Mouse (Mus musculus): Measurements from ENCODE around the gene Lmx1b. TPM values are rescaled to one million over a fixed set of nuclear protein-coding genes. Genes with fewer than 3 reads are reported as not detected.

The Lmx1b gene
- polyA plus RNA-seq, 1 experiment from 2014 or later: not detected

GRCm38 (mm10) chr2:33542696-33543428 is 97.4 kb downstream of the Lmx1b start:
- TF ChIP-seq EP300 (IDR thresholded peaks at IDR 0.05): no peak
- peak; percentile 78 for TF ChIP-seq CTCF (IDR thresholded peaks at IDR 0.05)
- H3K27me3 ChIP-seq (replicated peaks; ENCODE audit: insufficient read depth, low read length): peaks cover 24% of the 10 kb centered on the region
- no peak overlapping the region for H3K4me3 ChIP-seq (ENCODE audit: low read depth, low read length)
- DNase-seq (ENCODE audit: low spot score): peak; percentile 61
- no peaks in the 10 kb centered on the region for H3K9me3 ChIP-seq (ENCODE audit: low read length)
- ATAC-seq: no peak
- WGBS: 6% methylated on average over 11 of the region's 11 CpGs
- no peak overlapping the region for H3K9ac ChIP-seq (replicated peaks; ENCODE audit: low read depth)
- no peak overlapping the region for H3K4me2 ChIP-seq (replicated peaks; ENCODE audit: low read depth, low read length)
- no peaks in the 10 kb centered on the region for H3K36me3 ChIP-seq (ENCODE audit: insufficient read depth, low read length)
- H3K4me1 ChIP-seq (ENCODE audit: insufficient read depth, low read depth, low read length): peaks cover 7% of the 10 kb centered on the region; the same call in 1 of the 2 replicates
- no peak overlapping the region for H3K27ac ChIP-seq (ENCODE audit: low read length)

- no peaks in the 10 kb centered on the region for H3K9me3 ChIP-seq (ENCODE audit: low read length)
- 70% methylated on average over 5 of the region's 5 CpGs for WGBS
- no peak for DNase-seq (ENCODE audit: low spot score)
These were observed 114.8 kb downstream of the Lmx1b start for GRCm38 (mm10) chr2:33525274-33526055.

GRCm38 (mm10) chr2:33515856-33516255 is 124.5 kb downstream of the Lmx1b start:
- no peak for ATAC-seq
- H3K9me3 ChIP-seq (ENCODE audit: low read length): no peaks in the 10 kb centered on the region
- H3K4me2 ChIP-seq (replicated peaks; ENCODE audit: low read depth, low read length): no peak overlapping the region
- H3K4me3 ChIP-seq (ENCODE audit: low read depth, low read length): no peak overlapping the region
- WGBS: 66% methylated on average over 19 of the region's 19 CpGs
- no peak for TF ChIP-seq CTCF (IDR thresholded peaks at IDR 0.05)
- TF ChIP-seq EP300 (IDR thresholded peaks at IDR 0.05): no peak
- no peak overlapping the region for H3K27ac ChIP-seq (ENCODE audit: low read length)
- no peak overlapping the region for H3K9ac ChIP-seq (replicated peaks; ENCODE audit: low read depth)
- H3K4me1 ChIP-seq (ENCODE audit: insufficient read depth, low read depth, low read length): no peaks in the 10 kb centered on the region
- no peak for DNase-seq (ENCODE audit: low spot score)
- H3K27me3 ChIP-seq (replicated peaks; ENCODE audit: insufficient read depth, low read length): no peaks in the 10 kb centered on the region
- no peaks in the 10 kb centered on the region for H3K36me3 ChIP-seq (ENCODE audit: insufficient read depth, low read length)

More at GRCm38 (mm10) chr2:33525274-33526055, 114.8 kb downstream of the Lmx1b start:
- Histone ChIP-seq H3K4me2 (replicated peaks; ENCODE audit: low read depth, low read length) (no peak overlapping the region), H3K36me3 (ENCODE audit: insufficient read depth, low read length) (no peaks in the 10 kb centered on the region), H3K27ac (ENCODE audit: low read length) (no peak overlapping the region), H3K9ac (replicated peaks; ENCODE audit: low read depth) (no peak overlapping the region), H3K4me1 (ENCODE audit: insufficient read depth, low read depth, low read length) (no peaks in the 10 kb centered on the region), H3K4me3 (ENCODE audit: low read depth, low read length) (no peak overlapping the region), H3K27me3 (replicated peaks; ENCODE audit: insufficient read depth, low read length) (no peaks in the 10 kb centered on the region)
- ATAC-seq: no peak
- TF ChIP-seq CTCF (IDR thresholded peaks at IDR 0.05) (no peak), EP300 (IDR thresholded peaks at IDR 0.05) (no peak)

- ATAC-seq (no peak), DNase-seq (ENCODE audit: low spot score) (no peak)
- no peak overlapping the region for H3K27ac ChIP-seq (ENCODE audit: low read length)
- no peak for TF ChIP-seq EP300 (IDR thresholded peaks at IDR 0.05)
- TF ChIP-seq CTCF (IDR thresholded peaks at IDR 0.05): no peak
- 82% methylated on average over 8 of the region's 8 CpGs for WGBS
- no peaks in the 10 kb centered on the region for H3K4me1 ChIP-seq (ENCODE audit: insufficient read depth, low read depth, low read length)
- H3K9ac ChIP-seq (replicated peaks; ENCODE audit: low read depth): no peak overlapping the region
- H3K4me2 ChIP-seq (replicated peaks; ENCODE audit: low read depth, low read length): no peak overlapping the region
- H3K4me3 ChIP-seq (ENCODE audit: low read depth, low read length): no peak overlapping the region
- H3K9me3 ChIP-seq (ENCODE audit: low read length): no peaks in the 10 kb centered on the region
- H3K36me3 ChIP-seq (ENCODE audit: insufficient read depth, low read length): no peaks in the 10 kb centered on the region
- no peaks in the 10 kb centered on the region for H3K27me3 ChIP-seq (replicated peaks; ENCODE audit: insufficient read depth, low read length)
These were observed 124.9 kb downstream of the Lmx1b start for GRCm38 (mm10) chr2:33515431-33515830.

Other genes starting within 250 kb of the Lmx1b start
- gene Zbtb34, start 209.2 kb downstream of the Lmx1b start, polyA plus RNA-seq (2015; fragmentation: Nextera tagmentation; extraction: Ambion mirVana): 4.5 and 4.9 TPM in 2 replicates
- gene Zbtb43, start 172.0 kb downstream of the Lmx1b start, polyA plus RNA-seq (2015; fragmentation: Nextera tagmentation; extraction: Ambion mirVana): 11.4 and 12.0 TPM in 2 replicates
- 21.3 and 24.5 TPM in 2 replicates for gene Mvb12b, start 247.4 kb upstream of the Lmx1b start, polyA plus RNA-seq (2015; fragmentation: Nextera tagmentation; extraction: Ambion mirVana)